Mouse (Mus musculus) hindbrain, embryonic 15.5 days (tissue): Measurements from ENCODE around the gene Gngt1. TPM values are rescaled to one million over a fixed set of nuclear protein-coding genes. Genes with fewer than 3 reads are reported as not detected.

ENCODE experiments used
- ATAC-seq: fragments of 200-750 bp; cut with Nextera tagmentation; 2 replicates; pipeline ENCODE4 v1.8.0; 2017; ENCODE audit warnings: low read depth, moderate number of reproducible peaks, moderate TSS enrichment; ENCODE audit not compliant: low FRiP score
- H3K27ac ChIP-seq: fragments of 300-500 bp; sonication (generic); replicated peaks from 2 replicates; pipeline ENCODE4 v1.5.1; 2015; ENCODE audit warnings: mild to moderate bottlenecking, inconsistent platforms
- H3K27me3 ChIP-seq: fragments of 300-500 bp; sonication (generic); 2 replicates; pipeline ENCODE4 v1.6.1; 2015; ENCODE audit warnings: control low read depth, inconsistent platforms
- H3K36me3 ChIP-seq: fragments of 300-500 bp; sonication (generic); 2 replicates; pipeline ENCODE4 v1.6.1; 2015; ENCODE audit warnings: control low read depth, inconsistent platforms
- H3K4me1 ChIP-seq: fragments of 300-500 bp; sonication (generic); replicated peaks from 2 replicates; pipeline ENCODE4 v1.6.1; 2015; ENCODE audit warnings: control low read depth, inconsistent platforms
- H3K4me2 ChIP-seq: fragments of 300-500 bp; sonication (generic); 2 replicates; pipeline ENCODE4 v1.6.1; 2015; ENCODE audit warnings: moderate library complexity, mild to moderate bottlenecking, inconsistent platforms
- H3K4me3 ChIP-seq: fragments of 300-500 bp; sonication (generic); 2 replicates; pipeline ENCODE4 v1.5.1; 2015; ENCODE audit warnings: mild to moderate bottlenecking, inconsistent platforms
- H3K9ac ChIP-seq: fragments of 300-500 bp; sonication (generic); 2 replicates; pipeline ENCODE4 v1.6.1; 2015; ENCODE audit warnings: inconsistent platforms
- H3K9me3 ChIP-seq: fragments of 300-500 bp; sonication (generic); 2 replicates; pipeline ENCODE4 v1.6.1; 2016; ENCODE audit warnings: control low read depth, inconsistent platforms
- WGBS: fragments of 180-500 bp; shearing (Covaris S2); methylation state at CpG from one replicate; pipeline ENCODE4 v1.1.7; 2015; 5-methylcytosine and 5-hydroxymethylcytosine counted together
- polyA plus RNA-seq: library from polyadenylated mRNA; unstranded; fragments of >200 nt; fragmentation: Nextera tagmentation; extraction: Ambion mirVana; gene quantifications from 2 replicates; pipeline ENCODE4 v1.2.1, GENCODE M21; 2015

Gene Gngt1
- polyA plus RNA-seq, result not detected in 2 replicates

DNA sequence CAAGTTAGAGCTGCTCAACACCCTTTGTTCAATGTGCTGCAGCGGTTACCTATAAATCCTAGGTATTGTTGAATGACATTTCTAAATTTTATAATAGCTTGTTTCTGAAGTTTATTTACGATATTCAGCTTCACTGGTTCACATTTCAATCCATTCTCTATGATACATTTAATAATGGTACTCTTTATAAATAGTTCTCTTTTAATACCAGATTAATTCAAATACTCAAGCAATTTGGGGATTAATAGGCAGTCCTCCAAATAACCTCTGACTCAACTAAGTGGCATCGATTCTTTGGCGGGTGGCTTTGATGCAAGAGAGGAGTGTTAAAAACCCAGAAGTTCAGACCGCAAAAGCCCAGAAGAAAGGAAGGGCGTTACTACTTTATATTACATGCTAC, at the start of gene Gngt1:
Gene Gngt1 (plus strand): TSS at position 301 of the 400 bp plus-strand sequence.
- no peak within 1 kb of the TSS for H3K27ac ChIP-seq
- 93% methylated on average over 6 of the region's 6 CpGs for WGBS
- H3K36me3 ChIP-seq, result no peaks in the 10 kb centered on the region
- H3K27me3 ChIP-seq, result no peaks in the 10 kb centered on the region
- no peak for ATAC-seq
- no peak within 1 kb of the TSS for H3K9ac ChIP-seq
- H3K4me1 ChIP-seq, result no peaks in the 10 kb centered on the region
- H3K9me3 ChIP-seq, result no peaks in the 10 kb centered on the region
- no peak within 1 kb of the TSS for H3K4me2 ChIP-seq
- H3K4me3 ChIP-seq, result no peak within 1 kb of the TSS

DNA sequence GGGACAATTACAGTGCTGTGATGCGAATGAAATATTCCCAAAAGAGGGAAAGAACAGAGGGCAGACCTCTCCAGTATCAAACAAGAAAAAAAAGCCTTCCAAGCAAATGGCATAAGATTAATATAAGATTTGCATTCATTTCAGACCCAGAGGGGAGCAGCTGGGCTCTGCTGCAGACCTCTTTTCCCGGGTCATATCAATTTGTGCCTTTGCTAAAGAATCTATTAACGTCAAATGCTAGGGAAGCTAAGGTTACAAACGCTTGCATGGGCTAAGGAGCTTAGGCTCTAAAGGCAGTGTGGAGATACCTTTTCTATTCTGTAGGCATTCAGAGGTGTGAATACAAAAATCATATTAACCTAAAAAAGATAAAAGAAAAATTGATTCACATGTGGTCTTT, 38.6 kb upstream of the Gngt1 start:
- H3K36me3 ChIP-seq, result no peaks in the 10 kb centered on the region
- no peak overlapping the region for H3K4me3 ChIP-seq
- H3K27ac ChIP-seq, result no peak overlapping the region
- no peak overlapping the region for H3K4me2 ChIP-seq
- 33% methylated on average over 4 of the region's 4 CpGs for WGBS
- no peak overlapping the region for H3K9ac ChIP-seq
- H3K9me3 ChIP-seq, result no peaks in the 10 kb centered on the region
- H3K27me3 ChIP-seq, result no peaks in the 10 kb centered on the region
- no peaks in the 10 kb centered on the region for H3K4me1 ChIP-seq
- no peak for ATAC-seq

DNA sequence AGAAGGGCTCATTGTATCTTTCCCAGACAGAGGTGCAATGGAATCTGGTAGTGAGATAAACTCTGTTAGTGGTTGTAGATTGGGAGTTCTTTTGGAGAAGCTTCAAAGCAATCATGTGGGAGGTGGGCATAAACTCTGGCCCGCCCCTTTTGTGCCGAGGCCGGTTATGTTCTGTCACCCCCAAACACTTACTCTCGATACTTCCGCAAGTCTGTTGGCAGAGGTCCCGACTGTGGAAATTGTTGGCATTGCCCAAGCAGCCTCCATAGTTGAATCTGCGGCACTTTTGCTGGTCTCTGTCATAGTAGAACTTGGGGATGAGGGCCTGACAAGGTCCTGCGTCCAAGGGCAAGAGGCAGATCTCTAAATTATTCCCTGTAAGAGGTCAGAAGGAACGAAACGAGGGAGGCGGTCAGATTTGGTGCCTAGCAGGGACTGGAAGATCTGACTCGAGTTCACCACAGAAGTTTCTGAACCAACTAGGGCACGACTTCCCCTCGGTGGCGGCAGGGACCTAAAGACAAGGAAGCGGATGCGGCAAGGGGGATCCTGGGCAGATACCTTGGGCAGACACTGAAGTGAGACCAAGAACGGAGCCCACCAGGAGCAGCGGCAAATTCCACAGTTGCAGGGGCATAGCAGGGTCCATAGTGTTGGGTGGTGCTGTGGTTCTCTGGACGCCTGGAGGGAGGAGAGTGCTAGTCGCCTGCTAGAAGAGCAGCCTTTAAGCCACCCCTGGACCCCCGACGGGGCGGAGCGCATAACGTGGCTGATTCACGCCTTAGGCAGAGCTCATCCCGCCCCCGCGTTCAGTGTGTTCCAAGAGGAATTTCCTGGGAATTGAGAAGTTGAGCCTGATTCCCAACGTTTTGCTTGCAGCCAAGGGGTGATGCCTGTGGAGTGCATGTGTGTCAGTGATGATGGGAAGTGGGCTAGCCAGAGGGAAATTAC, 25.6 kb upstream of the Gngt1 start:
- Histone ChIP-seq H3K4me3 (0 out of 2 replicates have a peak overlapping the region, but pooled peaks have one; percentile 3), H3K36me3 (no peaks in the 10 kb centered on the region), H3K4me2 (peak overlapping the region; percentile 43), H3K9ac (no peak overlapping the region), H3K9me3 (no peaks in the 10 kb centered on the region), H3K4me1 (no peaks in the 10 kb centered on the region), H3K27ac (no peak overlapping the region), H3K27me3 (no peaks in the 10 kb centered on the region)
- WGBS, result 36% methylated on average over 31 of the region's 31 CpGs
- no peak for ATAC-seq

DNA sequence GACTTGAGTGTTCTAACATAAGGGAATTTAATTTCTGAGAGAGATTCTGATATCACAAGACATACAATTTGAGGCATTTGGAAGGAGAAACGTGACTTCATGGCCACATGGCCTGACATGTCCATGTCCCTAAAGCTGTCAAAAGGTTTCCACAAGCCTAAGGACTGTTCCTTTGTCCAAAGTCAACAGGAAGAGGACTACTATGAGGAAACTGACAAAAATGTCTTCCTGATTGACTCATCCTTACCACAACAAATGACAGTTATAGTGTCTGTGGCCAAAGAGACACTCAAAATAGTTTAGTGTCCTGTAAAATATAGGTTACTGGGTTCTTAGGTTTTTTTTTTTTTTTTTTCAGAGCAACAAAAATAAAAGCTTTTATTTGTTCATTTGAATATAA, 19.9 kb upstream of the Gngt1 start:
- Histone ChIP-seq H3K4me2 (no peak overlapping the region), H3K9me3 (no peaks in the 10 kb centered on the region), H3K4me3 (no peak overlapping the region), H3K9ac (no peak overlapping the region), H3K27ac (no peak overlapping the region), H3K27me3 (no peaks in the 10 kb centered on the region), H3K4me1 (no peaks in the 10 kb centered on the region), H3K36me3 (no peaks in the 10 kb centered on the region)
- no peak for ATAC-seq
- 83% methylated on average over 1 of the region's 1 CpGs for WGBS

DNA sequence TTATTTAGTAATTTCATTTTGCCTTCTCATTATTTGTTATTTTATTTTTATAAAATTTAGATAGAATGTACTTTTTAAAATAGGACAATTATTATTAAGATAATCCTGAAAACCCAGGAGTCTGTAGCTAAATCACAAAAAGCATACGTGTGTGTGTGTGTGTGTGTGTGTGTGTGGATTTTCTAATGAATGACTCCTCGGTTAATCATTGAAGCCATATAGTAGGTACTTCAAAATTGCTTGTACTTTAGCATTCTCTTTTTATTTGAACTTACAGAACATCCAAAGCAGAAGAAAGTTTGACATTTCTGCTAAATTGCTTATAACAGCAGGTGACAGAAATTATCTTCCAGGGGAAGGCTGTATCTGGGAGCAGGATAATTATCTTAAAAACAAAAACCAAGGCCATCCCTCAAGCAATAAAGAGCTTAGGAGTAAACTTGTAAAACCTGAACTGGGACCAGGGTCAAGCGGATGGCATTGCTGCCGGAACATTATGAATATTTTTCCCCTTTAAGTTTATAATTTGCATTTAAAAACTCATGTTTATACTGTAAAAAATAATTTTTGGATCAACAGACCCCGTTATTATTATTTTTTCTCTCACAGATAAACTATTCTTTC, 10.8 kb upstream of the Gngt1 start:
- 90% methylated on average over 5 of the region's 5 CpGs for WGBS
- H3K36me3 ChIP-seq, result no peaks in the 10 kb centered on the region

DNA sequence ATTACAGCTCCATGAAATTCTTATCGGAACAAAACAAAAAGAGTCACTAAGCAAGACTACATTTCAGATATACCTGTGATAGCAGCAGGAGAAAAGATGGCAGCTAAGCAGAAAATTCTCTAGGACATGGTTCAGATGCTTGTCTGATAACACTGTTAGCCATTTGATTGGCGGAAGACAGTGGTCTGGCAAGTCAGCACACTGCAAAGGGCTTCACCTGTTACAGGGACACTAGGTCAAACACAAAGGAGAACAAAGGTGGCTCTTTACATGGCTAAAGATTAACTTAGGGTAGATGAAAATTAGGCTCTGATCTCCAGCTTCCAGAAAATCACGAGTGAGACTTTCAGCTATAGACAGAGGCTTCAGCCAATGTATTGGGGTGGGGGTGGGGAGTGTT, 4.8 kb upstream of the Gngt1 start, which contains the start of gene Tfpi2:
Gene Tfpi2 (minus strand): TSS at position 170 of the 400 bp plus-strand sequence.
- WGBS, result 80% methylated on average over 3 of the region's 3 CpGs
- no peak for ATAC-seq
- no peaks in the 10 kb centered on the region for H3K4me1 ChIP-seq
- H3K9ac ChIP-seq, result no peak within 1 kb of the TSS
- no peak within 1 kb of the TSS for H3K4me3 ChIP-seq
- no peaks in the 10 kb centered on the region for H3K9me3 ChIP-seq
- no peaks in the 10 kb centered on the region for H3K27me3 ChIP-seq
- no peaks in the 10 kb centered on the region for H3K36me3 ChIP-seq
- no peak within 1 kb of the TSS for H3K27ac ChIP-seq
- H3K4me2 ChIP-seq, result no peak within 1 kb of the TSS

More for the DNA sequence above, 10.8 kb upstream of the Gngt1 start:
- H3K4me2 ChIP-seq, result no peak overlapping the region
- ATAC-seq, result no peak
- no peak overlapping the region for H3K9ac ChIP-seq
- no peaks in the 10 kb centered on the region for H3K4me1 ChIP-seq
- H3K9me3 ChIP-seq, result no peaks in the 10 kb centered on the region
- no peak overlapping the region for H3K4me3 ChIP-seq
- no peaks in the 10 kb centered on the region for H3K27me3 ChIP-seq
- no peak overlapping the region for H3K27ac ChIP-seq

DNA sequence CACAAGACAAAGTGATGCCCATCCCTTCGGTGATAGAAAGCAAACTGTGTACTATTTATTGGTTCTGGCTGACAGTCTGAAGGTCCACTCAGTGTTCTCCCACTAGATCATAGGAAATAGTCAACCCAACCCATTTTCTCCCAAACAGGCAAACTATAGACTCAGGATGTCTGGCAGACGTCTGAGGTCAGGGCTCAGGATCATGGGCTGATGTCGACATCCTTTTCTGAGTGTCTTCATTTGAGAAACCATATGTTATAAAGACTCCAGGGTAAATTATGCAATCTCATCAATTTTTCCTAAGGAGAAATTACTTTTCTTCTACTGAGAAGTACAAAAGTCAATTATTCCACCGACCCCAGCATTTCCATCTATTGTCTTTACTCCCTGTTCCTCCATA, 4.5 kb downstream of the Gngt1 start:
- Histone ChIP-seq H3K4me3 (no peak overlapping the region), H3K4me2 (no peak overlapping the region), H3K9me3 (no peaks in the 10 kb centered on the region), H3K27ac (no peak overlapping the region), H3K4me1 (no peaks in the 10 kb centered on the region), H3K36me3 (no peaks in the 10 kb centered on the region), H3K27me3 (no peaks in the 10 kb centered on the region), H3K9ac (no peak overlapping the region)
- no peak for ATAC-seq
- WGBS, result 83% methylated on average over 4 of the region's 4 CpGs

DNA sequence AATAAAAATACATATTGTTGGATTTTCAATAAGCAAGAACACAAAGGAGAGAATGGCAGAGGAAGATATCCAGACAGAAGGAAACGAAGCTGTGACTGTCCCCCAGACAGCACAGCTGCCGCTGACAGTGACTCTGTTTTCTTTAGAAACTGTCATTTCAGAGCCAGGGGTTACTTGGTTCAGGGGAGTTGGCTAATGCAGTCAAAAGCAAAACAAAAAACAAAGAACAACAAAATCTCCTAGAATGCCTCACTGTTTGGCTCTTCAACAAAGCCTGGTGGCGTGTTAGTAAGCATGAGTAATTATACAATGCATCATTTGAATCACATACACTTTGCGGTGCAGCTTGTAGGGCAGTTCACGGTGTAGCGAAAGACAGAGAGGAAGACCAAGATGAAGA, 5.7 kb downstream of the Gngt1 start:
- no peak for ATAC-seq
- no peaks in the 10 kb centered on the region for H3K36me3 ChIP-seq
- 0 out of 2 replicates have a peak overlapping the region, but pooled peaks have one; percentile 23 for H3K4me2 ChIP-seq

DNA sequence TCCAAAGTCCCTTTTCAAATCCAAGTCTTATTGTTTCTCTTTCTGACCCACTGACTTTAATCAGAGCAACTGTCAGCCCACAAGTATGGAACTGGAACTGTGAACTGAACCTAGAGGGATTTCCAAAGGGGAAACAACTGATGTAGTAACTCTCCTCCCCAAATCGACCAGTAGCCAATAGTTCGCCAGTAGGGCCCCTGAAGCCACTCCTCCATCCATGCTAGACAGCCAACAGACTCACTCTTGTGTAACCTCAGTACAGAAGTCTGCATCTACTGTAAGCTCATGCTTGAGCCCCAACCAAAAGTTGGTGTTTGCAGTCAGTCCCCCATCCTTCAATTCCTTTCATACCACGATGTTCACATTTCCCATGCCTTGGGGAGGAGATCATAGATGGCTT, 7.1 kb downstream of the Gngt1 start:
- Histone ChIP-seq H3K27ac (no peak overlapping the region), H3K4me3 (no peak overlapping the region), H3K9ac (no peak overlapping the region), H3K9me3 (no peaks in the 10 kb centered on the region), H3K4me1 (peaks cover 5% of the 10 kb centered on the region; the same call in 1 of the 2 replicates), H3K36me3 (no peaks in the 10 kb centered on the region), H3K27me3 (peaks cover 3% of the 10 kb centered on the region; the same call in 1 of the 2 replicates), H3K4me2 (no peak overlapping the region)
- ATAC-seq, result no peak
- WGBS, result 82% methylated on average over 3 of the region's 3 CpGs

More for the DNA sequence above, 5.7 kb downstream of the Gngt1 start:
- H3K27me3 ChIP-seq, result peaks cover 3% of the 10 kb centered on the region; the same call in 1 of the 2 replicates
- H3K27ac ChIP-seq, result no peak overlapping the region
- H3K4me1 ChIP-seq, result peaks cover 5% of the 10 kb centered on the region; the same call in 1 of the 2 replicates
- no peaks in the 10 kb centered on the region for H3K9me3 ChIP-seq
- WGBS, result 47% methylated on average over 6 of the region's 6 CpGs
- H3K4me3 ChIP-seq, result no peak overlapping the region
- no peak overlapping the region for H3K9ac ChIP-seq

DNA sequence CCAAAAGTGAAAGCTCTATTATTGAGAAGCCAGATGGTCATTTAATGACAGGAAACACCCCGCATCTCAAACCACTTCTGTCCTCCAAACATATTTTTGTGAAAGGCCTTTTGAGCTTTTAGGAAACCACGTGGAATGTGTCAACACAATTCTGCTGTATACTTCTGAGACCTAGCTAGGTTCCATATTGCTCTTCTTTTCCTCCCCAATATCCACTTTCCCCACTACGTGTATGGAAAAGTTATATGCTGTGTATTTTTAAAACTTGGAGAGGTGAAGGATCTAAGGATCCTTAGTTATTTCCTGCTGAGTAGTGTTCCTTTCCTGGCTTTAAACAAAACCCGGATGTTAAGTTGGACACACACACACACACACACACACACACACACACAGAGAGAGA, 9.9 kb downstream of the Gngt1 start:
- Histone ChIP-seq H3K9me3 (no peaks in the 10 kb centered on the region), H3K4me3 (no peak overlapping the region), H3K4me2 (peak overlapping the region; percentile 56; the same call in 1 of the 2 replicates), H3K9ac (no peak overlapping the region), H3K36me3 (no peaks in the 10 kb centered on the region), H3K27ac (no peak overlapping the region), H3K27me3 (peaks cover 3% of the 10 kb centered on the region; the same call in 1 of the 2 replicates), H3K4me1 (peaks cover 5% of the 10 kb centered on the region; the same call in 1 of the 2 replicates)
- WGBS, result 50% methylated on average over 4 of the region's 4 CpGs
- ATAC-seq, result no peak

DNA sequence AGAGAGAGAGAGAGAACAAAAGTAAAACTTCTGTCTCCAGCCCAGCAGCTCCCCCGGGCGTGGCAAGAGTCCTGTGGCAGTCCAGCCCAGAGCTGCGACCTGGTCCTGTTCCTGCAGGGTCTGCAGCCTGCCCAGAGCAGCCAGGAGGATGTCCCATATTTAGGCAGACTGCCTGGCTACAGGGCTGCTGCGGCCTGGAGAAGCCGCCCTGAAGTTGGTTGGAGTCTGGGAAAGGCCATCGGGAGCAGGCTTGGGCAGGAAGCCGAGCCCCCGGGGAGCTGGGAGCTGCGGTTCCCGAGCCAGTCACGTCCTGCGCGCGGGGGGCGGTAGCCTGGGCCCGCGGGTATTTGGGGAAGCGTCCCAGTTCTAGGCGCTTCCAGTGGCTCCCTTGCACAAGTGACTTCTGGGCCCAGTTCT, 10.3 kb downstream of the Gngt1 start, which contains the start of gene Gng11:
Gene Gng11 (plus strand): TSS at position 15 of the 417 bp plus-strand sequence.
- H3K4me3 ChIP-seq, result peak within 1 kb of the TSS; percentile 35
- peak within 1 kb of the TSS; percentile 65 for H3K27ac ChIP-seq
- H3K27me3 ChIP-seq, result peaks cover 3% of the 10 kb centered on the region; the same call in 1 of the 2 replicates
- H3K4me1 ChIP-seq, result peaks cover 5% of the 10 kb centered on the region; the same call in 1 of the 2 replicates
- 4% methylated on average over 19 of the region's 19 CpGs for WGBS
- peak within 1 kb of the TSS; percentile 56 for H3K4me2 ChIP-seq
- no peaks in the 10 kb centered on the region for H3K9me3 ChIP-seq
- H3K36me3 ChIP-seq, result no peaks in the 10 kb centered on the region
- peak within 1 kb of the TSS; percentile 39; the same call in 1 of the 2 replicates for H3K9ac ChIP-seq
- peak; percentile 66; the same call in 1 of the 2 replicates for ATAC-seq
